Mouse (Mus musculus): Measurements from ENCODE around the gene Klra8.
"Not testable (repeated sequence)": the region's sequence is repeated elsewhere in the genome, so short reads cannot be mapped to it uniquely, and the experiment has no call there.

Gene Klra8

GRCm38 (mm10) chr6:130129798-130130197, at the start of gene Klra8:
Gene Klra8 (minus strand): TSS chr6:130129898.
- DNase-seq (ENCODE audit: low spot score): not testable (repeated sequence)

- DNase-seq (ENCODE audit: low spot score): no peak
Observed at GRCm38 (mm10) chr6:130110485-130110884, 19.2 kb downstream of the Klra8 start.

GRCm38 (mm10) chr6:130102743-130103142, 27.0 kb downstream of the Klra8 start:
- DNase-seq (ENCODE audit: low spot score): not testable (repeated sequence)

- DNase-seq (ENCODE audit: low spot score): no peak
Observed at GRCm38 (mm10) chr6:130092336-130092948, 37.3 kb downstream of the Klra8 start.

GRCm38 (mm10) chr6:130067171-130067570, 62.5 kb downstream of the Klra8 start, which contains the start of gene Klra4:
Gene Klra4 (minus strand): TSS chr6:130067271.
- not testable (repeated sequence) for DNase-seq (ENCODE audit: low spot score)

All from left cerebral cortex, adult 11 months (tissue).